Mouse (Mus musculus): Measurements from ENCODE around the gene Slc26a8.

DNA sequence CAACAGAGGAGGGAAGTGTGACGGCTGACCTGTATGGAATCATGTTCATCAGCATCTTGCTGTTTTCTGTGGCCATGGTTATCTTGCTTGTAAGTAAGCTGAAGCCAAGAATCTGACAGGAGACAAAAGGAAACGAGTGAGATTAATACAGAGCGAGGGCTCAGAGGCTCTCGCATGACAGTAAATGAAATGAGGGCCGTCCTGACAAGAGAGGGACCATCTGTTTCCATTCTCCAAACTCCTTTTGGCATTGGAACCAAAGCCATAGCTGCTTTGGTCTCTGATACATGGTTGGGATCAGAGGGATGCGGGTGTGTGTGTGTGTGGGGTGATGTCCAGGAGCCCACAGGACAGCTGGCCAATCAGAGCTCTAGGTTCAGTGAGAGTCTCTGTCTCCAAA is 30.5 kb downstream of the Slc26a8 start:
- TF ChIP-seq POLR2A (IDR thresholded peaks at IDR 0.05; ENCODE audit: extremely low read depth, insufficient read depth, low read length) (no peak), CTCF (IDR thresholded peaks at IDR 0.05; ENCODE audit: extremely low read depth, insufficient read depth, low read length) (no peak)
